Mouse (Mus musculus) heart, postnatal 25 days (tissue): ENCODE data around the gene Gramd1b. TPM values are rescaled to one million over a fixed set of nuclear protein-coding genes. Genes with fewer than 3 reads are reported as not detected.

Experiments used
- DNase-seq: peaks from one replicate; pipeline ENCODE4 v3.0.0; 2022; ENCODE audit warnings: low spot score
- intact Hi-C: fragments of 180-260 bp; cut with DNase I; formaldehyde crosslinking; loops from one replicate; pipeline ENCODE4 v1.15.1; 2025
- total RNA-seq, 2 experiments: library from RNA; stranded (reverse); gene quantifications; 2 replicates each; pipeline ENCODE4 v1.2.3; 2021

The Gramd1b gene
- total RNA-seq, 2 experiments from 2014 or later: 19.1 to 20.2 TPM

DNA sequence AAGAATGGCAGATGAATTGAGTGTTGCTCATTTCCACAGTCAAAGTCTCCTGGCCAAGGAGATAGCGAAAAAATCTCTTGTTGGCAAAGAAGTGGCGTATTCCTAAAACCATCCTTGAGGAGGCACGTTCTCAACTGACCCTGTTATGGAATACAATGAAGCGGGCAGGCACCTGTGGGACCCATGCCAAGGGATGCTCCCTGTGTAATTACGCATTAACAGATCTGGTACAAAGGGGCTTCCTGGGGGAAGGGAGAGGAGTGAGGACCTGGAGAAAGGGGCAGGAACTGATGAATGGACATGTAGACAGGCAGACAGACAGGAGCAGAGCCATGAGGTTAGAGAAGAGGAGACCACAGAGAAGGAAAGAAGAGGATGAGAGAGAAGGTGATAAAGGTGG is 146.4 kb downstream of the Gramd1b start:
- DNase-seq: no peak
- intact Hi-C loops: no loop called here

DNA sequence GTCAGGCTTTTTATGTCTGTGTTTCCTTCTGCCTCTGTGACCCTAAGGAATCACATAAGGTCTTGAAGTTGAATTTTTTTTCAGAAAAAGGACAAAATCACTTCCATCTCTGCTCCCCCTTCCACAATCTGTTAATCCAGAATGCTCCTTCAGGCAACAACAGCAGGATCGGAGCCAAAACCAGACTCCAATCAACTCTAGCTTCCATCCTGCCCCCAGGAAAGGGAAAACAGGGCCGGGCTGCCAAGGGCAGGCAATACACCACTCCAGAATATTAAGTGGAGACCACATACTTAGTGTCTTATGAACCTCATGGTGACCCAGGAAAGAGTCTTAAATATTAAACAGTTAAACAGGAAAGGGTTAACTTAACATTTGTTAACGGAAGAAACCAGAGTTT is 148.7 kb downstream of the Gramd1b start:
- intact Hi-C loops: no loop called here

DNA sequence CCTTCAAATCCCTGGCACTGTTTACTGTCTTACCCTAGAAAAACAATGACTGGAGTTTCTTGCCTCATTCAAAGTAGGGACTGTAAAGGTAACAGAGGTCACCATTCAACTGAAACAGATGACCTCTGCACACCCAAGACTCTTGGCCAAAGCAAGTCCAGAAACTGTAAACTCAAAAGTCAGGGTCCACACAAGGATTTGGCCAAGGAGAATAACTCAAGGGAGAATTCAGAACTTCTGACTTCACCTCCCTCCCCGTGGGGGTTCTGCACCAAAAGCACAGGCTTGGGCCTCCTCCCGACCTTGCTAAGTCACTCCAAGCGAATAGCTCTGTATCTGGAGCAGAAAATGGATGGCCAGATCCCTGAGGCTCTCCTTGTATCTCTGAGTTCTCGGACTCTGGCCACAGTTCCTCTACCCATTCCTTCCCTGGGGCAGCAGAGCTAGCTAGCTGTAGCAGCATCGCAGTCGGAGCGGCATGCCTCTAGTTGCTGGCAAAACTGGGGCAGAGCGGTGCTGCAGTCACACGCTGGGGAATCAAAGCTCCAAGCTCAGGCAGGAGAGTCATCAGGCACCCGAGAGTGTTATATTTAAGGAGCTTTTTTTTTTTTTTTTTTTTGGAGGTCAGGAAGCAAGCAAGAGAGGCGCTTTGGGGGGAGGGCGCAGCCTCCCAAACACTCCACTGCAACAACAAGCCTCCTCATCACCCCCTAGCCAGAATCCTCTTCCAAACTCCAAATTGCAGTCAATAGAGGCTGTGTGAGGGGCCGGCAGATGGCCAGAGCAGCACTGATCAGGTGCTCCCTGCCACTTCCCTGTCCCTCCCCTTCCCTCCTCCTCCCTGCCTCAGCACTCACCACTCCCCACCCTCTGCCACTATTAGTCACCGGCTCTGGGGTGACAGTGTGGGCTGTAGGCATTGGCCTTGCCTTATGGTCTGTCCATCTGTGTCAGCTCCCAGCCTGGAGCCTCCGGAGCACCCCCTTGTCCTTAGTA is 149.5 kb downstream of the Gramd1b start:
- intact Hi-C loops: no loop called here
- no peak for DNase-seq

More for the DNA sequence above, 148.7 kb downstream of the Gramd1b start:
- DNase-seq: no peak

DNA sequence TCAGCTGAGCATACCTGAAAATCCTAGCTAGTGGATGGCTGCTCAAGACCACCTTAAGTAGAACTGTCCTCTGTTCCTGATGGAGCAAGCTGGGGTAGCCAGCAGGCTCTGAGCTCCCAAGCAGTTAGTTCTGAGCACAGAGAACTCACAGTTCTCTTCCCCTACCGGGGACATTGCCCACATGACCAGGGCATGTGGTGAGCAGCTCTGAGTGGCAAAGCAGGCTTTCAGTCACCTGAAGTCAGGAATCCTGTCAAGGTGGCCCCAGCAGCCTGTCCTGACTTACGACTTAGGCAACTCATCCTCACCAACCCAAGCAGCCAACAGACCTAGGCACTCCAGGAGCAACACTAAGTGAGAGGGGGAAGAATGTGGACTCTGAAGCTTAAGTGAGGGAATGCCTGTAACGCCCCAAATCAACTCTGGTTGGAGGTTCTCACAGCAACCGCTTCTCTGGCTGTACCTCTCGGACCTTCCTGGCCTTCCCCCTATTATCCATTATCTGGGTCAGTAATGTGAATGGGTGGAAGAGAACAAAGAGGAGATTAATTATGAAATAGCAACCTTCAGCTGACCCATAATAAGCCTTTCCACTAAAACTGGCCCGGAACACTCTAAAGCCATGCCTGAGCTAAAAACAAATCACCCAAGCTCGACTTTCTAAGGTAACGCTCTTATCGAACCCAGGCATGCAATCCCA is 154.3 kb downstream of the Gramd1b start:
- DNase-seq: no peak
- intact Hi-C loops: no loop called here

DNA sequence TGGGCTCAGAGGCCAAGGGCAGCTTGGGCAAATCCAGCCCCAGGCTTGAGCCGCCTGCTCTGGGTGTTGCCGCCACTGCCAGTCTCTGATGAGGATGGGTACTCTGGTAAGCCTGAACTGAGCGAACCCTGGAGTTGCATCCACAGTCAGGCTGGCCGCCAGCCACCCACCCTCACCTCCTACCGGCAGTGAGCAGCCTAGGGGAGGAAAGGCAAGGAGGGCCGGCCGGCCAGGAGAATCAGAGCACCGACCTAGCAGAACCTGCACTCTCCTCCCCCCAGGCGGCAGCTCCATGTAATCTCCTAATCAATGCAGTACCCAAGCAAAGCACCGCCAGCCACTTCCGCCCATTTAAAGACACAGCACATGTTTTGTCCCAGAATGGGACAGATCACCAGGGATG is 155.0 kb downstream of the Gramd1b start:
- intact Hi-C loops: no loop called here
- DNase-seq: no peak

DNA sequence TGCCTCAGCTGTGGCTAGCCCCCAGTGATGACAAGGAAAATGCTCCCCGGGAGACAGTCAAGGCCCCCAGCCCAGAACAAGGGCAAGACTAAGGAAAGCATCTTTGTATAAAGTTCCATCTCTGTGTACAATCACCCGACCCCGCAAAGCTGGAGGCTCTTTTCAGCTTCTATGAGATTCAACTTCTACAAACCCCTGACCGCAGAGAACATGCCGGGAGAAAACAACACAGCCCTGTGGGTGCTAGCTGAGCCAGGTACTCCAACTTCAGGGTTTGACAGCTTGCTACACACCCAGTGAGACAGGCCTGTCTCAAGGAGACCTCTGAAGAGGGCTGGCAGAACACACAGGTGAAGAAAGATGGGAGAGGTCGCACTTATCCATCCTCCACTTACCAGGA is 155.7 kb downstream of the Gramd1b start:
- intact Hi-C loops: no loop called here
- DNase-seq: no peak

DNA sequence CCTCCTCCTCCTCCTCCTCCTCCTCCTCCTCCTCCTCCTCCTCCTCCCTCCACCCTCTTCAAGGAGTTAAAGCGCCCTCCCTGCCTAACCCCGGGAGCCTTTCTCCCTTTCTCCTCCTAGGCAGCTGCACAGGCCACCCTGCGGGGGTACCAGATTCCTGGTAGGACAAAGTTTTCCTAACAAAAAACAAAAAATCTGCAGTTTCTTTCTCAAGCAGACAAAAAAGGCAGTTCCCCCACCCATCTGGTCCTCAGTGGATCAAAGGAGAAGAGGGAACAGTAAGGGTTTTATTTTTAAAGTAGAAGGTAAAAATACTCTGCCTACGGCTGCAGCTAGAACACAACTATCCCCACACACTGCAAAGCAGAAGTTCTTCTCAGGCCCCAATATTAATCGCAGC is 156.2 kb downstream of the Gramd1b start:
- no peak for DNase-seq
- intact Hi-C loops: no loop called here

DNA sequence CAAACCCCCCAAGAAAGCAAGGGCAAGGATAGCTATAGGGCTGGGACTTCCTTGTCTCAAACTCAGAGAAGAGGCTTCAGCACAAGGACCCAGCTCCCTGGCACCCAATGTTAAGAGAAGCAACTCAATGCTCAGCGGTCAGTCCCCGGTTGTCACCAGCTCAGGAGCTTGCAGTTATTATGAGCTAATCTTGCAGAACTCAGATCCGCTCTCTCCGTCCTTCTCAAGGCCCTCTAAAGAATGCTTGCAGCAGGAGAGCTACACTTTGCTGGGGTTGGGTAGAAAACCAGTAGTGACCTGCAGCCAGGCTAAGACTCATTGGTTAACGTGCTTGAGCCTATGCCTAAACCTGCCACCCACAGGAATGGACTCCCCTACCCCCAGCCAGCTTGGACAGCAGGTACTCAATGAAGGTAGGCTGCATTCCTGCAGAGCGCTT is 156.6 kb downstream of the Gramd1b start:
- intact Hi-C loops: no loop called here
- no peak for DNase-seq

DNA sequence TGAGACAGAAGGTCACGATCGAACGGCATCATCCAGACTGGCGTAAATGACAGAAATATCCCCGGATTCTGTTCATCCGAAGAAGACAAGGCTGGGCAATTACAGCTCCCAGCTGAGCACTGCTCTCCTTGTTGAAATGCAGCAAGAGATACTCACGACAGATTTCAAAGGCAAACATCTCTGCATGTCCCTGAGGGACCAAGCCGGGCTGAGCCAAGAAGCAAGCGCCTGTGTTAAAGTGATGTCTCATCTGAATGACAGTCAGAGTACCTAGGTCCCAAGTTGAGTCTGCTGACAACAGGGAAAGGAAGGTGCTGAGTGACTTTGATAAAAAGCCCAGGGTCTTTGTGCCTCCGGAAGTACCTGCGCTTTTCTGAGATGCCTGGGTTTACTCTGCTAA is 157.1 kb downstream of the Gramd1b start:
- no peak for DNase-seq
- intact Hi-C loops: no loop called here

DNA sequence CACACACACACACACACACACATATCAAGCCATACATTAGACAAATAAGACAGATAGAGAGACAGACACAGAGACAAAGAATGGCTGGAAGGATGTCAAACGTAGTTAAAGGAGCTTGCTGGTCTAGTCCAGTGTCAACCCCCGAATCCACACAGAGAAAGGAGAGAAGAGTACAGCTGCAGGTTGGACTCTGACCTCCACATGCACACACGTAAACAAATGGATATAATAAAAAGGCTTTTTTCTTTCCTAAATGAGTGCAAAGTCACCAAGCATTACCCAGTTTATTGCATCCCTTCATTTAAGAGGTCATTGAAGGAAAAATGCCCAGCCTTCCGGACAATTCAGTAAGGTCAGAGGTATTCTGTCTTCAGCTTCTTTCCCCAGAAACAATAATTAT is 161.0 kb downstream of the Gramd1b start:
- no peak for DNase-seq
- intact Hi-C loops: no loop called here

DNA sequence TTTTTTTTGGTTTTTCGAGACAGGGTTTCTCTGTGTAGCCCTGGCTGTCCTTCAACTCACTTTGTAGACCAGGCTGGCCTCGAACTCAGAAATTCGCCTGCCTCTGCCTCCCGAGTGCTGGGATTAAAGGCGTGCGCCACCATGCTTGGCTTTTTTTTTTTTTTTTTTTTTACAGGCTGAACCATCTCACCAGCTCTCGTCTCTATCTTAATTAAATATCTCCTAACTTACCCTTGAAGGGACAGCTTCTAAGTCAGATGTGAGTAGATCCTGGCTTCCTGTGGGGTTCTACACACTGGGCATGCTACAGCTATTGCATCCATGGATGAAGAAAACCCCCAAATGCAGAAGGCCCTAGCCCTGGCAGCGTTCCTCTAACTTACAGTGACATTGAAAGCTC is 164.4 kb downstream of the Gramd1b start:
- DNase-seq: no peak
- intact Hi-C loops: no loop called here

DNA sequence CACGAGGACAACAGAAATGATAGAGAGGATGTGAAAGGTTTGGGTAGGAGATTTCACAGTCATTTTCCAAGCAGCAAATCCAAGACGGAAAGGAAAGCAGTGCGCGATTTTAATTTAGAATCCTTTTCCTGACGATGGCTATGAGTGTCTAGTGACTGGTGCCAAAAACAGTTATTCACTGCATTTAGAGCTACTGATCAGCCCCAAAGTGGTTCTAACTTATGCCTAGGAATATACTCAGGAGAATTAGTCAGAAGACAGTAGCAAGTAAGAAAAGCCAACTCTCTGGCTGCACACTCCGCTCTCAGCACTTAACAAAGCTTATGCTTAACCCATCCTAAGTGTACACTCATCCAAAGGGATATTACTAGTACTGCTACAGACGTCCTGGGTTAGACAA is 166.9 kb downstream of the Gramd1b start:
- intact Hi-C loops: no loop called here
- DNase-seq: no peak

DNA sequence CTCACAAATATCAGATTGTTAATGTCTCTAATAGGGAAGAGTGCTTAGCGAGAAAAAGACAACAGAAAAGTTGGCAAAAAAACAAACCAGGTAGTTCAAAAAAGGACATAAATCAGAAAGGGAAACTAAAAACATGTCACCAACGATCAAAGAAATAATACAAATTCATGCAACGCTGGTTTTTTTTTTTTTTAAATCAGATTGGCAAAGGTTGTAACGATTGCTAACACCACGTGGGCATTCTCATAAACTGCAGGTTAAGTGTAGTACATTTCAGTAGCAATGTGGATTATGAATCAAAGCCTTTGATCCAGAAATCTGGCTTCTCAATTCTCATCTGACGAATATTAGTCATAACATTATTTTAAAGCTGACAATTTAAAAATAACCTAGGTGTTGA is 169.2 kb downstream of the Gramd1b start:
- intact Hi-C loops: no loop called here
- DNase-seq: no peak

DNA sequence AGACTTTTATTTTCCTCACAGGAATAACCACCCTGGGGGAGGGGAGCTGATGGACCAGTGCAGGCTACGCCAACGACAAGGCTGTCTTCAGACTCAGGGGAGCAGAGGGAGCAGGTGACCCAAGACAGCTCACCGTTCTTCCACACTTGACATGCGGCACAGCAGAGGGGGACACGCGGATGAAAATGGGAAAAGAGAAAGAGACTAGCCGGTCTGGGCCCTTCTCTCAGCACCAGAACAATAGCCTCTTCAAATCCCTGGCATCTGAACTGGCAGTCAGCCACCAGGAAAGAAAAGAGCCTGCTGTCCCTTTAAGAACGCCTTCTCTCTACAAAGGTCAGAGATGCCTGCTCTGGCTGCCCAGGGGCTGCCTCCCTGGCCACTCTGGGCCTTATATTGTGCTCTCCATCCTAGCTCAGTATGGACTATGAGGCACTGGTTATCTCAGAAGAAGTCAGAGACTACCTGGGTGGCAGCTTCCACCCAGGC is 172.7 kb downstream of the Gramd1b start:
- intact Hi-C loops: no loop called here
- no peak for DNase-seq

DNA sequence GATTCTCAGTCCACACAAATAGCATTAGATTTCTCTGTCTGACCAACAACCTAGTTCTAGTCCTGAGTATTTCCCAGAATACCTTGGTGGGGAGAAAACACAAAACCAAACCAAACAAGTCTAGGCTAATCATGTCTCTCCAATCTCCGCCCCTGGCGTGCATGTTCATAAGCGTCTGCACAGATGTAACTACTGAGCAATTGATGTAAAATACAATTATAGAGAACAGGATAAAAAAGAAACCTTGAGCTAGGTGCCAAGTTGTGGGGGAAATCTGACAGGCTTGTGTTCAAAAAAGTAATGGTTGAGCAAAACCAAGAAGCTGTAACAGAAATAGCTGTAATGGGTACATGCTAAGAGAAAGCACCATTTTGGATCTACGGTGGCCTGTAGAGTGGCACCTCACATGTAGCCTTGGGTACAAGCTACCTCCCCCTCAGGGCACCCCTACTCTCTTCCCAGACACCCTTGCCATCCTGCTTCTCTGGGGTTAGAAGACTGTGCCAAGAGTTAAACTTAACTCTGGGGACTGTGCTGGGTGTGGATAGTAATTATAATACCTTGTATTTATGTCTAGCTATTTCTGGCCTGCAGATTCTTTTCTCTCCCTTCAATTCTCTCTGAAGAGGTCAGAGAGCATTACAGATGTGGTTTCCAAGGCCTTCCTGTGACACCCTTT is 174.3 kb downstream of the Gramd1b start:
- no peak for DNase-seq
- intact Hi-C loops: no loop called here

DNA sequence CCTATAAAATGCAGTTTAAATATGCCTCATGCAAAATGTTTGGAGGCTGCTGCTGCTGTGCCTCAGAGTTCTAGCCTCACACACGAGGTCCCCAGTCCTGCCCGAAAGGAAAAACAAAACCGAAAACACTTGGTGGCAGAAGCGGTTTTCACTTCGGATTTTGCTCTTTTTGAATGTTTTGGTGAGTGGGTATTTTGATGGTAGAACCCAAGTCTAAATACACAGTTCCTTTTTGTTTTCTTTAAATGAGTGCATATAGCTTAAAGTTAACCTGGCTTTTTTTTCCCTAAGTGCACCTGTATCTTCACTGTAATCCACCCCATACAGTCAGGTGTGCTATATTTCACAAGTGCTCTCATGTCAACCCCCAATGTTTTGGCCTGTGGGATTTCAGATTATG is 174.8 kb downstream of the Gramd1b start:
- no peak for DNase-seq
- intact Hi-C loops: no loop called here

DNA sequence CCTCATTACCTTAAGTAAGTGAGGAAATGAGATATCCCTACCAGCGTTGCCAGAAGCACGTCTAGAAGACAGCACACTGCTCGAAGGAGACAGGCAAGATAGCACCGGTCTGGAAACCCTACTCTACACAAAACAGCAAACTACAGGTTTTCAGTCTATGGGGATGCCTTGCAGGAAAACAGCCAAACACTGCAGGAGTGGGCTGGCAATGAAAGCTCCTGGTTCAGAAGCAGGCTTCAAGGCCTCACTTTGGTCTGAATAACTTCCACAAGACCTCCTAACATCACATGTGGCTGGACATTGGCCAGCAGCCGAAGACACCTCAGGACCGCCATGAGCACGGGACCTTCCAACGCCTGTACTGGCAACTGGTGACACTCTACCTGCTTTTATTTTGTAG is 175.8 kb downstream of the Gramd1b start:
- no peak for DNase-seq
- intact Hi-C loops: no loop called here

DNA sequence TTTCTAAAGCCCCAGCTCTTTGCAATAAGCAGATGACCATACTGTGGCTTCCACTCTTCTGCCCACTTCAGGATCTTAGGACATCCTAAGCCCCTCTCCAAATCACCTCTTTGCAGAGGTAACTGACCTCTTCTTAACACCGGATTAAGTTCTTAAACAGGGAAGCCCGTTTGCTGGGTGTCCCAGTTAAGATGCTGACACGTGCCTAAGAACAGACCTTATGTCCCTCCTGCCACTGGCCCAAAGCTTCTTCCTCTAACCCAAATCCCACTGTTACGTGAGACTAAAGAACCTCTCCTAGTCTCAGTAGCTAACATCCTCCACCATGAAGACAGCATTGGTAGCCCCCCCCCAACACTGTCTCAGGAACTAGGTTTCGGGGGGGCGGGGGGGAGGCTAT is 177.6 kb downstream of the Gramd1b start:
- no peak for DNase-seq
- intact Hi-C loops: no loop called here

DNA sequence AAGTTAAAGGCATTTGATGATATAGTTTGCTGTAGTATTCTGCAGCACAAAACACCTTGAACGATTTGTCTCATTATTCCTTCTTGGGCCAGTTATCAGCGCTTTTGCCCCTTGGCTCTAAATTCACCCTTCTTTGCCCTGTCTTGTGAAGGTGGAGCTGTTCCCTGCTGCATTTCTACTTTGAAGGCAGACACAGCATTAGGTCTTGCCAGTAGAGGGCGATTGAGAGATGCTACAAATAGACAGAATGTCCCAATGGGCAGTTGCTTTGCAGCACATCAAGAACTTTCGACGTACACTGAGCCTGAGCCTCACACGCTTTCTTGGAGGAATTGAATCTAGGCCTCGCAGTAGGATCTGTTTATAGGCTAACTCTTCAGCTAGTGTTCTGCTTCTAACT is 180.5 kb downstream of the Gramd1b start:
- no peak for DNase-seq
- intact Hi-C loops: no loop called here

DNA sequence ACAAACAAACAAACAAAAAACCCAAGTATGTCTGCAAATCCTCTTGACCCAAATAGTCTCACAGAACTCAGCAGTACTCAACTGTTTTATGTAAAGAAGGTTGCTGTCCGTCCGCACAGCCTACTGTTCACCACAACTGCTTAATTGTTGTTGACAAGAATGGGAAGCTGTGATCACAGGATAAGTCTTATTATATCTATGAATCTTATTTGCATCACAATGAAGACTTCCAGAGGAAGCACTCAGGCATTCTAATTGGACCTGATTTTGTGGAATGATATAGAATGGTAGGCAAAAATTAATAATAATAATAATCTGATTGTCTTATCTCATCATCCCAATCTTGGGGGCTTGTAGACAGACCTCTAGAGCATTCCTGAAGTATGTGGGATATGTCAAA is 181.1 kb downstream of the Gramd1b start:
- intact Hi-C loops: no loop called here

More for the DNA sequence above, 181.1 kb downstream of the Gramd1b start:
- no peak for DNase-seq
